Mouse (Mus musculus): ENCODE data around the gene Ccdc13.
A peak's percentile ranks its signal among the peaks of the same experiment; 100 is the strongest.

Gene Ccdc13

GRCm38 (mm10) chr9:121760271-121761090 lies 78.8 kb downstream of the Ccdc13 start:
- peak in 1 of 2 experiments; percentile 28 for DNase-seq (ENCODE audit: low spot score in 2 of 2)

- DNase-seq (ENCODE audit: low spot score in 2 of 2): no peak
Observed at GRCm38 (mm10) chr9:121759091-121760081, 79.9 kb downstream of the Ccdc13 start, which contains the start of gene Zfp651. Zfp651 (plus strand) TSS chr9:121759330.

DNA sequence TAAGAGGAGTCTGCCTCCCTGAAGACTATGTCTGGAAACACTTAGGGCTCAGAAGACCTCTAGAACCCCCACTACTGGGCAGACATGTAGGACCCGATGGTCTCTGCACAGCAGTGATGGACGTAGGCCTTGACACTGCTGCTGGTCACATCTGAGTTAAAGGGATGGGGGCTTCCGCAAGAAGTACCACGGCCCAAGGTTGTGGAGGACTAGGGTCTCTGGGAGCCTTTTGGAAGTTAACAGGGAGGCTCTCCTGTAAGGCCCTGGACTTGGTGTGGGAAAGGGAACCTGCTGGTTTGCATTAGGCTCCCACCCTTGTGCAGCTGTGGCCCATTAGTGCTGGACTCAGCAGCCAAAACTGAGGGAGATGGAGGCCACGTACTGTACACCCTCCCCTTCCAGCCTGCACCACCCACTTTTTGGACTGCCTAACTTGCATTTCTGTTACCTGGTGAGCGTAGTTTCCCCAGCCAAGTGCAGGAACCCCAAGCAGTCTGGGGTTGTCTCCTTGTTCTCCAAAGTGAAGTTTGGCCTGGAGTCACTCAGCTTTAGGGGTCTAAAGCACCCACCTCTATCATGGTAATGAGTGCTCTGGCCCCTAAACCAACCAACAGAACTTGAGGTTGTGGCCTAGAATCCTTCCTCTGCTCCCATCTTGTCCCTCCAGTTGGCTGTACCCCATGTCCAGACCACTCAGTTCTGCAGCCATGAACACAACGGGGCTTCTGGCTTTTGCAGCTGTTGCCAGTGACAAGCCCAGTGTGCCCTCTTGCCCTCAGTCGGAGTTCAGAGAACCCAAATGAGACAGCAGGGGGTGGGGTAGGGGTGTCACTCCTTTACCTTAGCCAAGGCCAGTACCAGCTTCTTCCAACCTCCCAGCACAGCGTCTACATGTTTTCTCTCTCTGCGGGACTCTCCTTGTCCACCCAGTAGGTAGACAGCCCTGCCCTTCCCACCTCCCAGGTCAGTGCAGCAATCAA lies 81.1 kb downstream of the Ccdc13 start:
- DNase-seq (ENCODE audit: low spot score in 2 of 2): no peak

DNA sequence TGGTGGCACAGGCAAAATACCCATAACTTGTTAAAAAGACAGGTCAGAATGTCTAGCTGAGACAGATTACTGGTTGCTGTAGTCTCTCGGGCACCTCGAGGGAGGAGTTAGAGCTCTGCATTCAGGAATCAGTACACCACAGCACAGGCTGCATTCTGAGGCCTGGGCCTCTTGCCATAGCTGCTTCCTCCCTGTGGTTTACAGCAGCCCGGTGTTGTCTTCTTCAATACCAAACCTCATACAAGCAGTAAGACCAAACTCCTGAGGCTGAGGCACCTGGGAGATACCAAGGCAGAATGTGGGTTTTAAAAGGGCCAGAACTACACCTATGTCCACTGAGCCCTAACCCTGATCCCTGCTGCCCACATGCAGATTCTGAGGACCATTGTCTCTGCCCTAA lies 81.8 kb downstream of the Ccdc13 start:
- DNase-seq (ENCODE audit: low spot score in 2 of 2): no peak

GRCm38 (mm10) chr9:121756785-121757184 lies 82.5 kb downstream of the Ccdc13 start:
- no peak for DNase-seq (ENCODE audit: low spot score in 2 of 2)

- no peak for DNase-seq (ENCODE audit: low spot score in 2 of 2)
Observed at GRCm38 (mm10) chr9:121754624-121755023, 84.6 kb downstream of the Ccdc13 start.

DNA sequence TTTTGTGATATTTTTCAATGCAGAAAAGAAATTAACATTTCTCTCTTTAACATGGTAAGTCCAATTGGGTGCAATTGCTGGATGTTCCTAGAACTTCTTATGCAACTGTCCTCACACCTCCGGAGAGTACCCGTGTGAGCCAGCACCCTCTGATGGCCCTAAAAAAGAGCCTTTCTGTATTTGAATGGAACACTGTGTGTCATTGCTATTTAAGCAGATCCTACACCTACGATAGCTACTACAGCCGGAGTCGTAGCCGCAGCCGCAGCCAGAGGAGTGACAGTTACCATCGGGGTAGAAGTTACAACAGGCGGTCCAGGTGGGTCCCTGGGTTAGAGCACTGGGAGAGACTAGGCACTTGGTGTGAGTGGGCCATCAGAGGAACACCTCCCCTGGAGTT lies 86.5 kb downstream of the Ccdc13 start:
- DNase-seq (ENCODE audit: low spot score in 2 of 2): no peak
